Mouse (Mus musculus) erythroblast, embryonic 14.5 days (primary cell): Measurements from ENCODE around the gene S100a13. TPM values are rescaled to one million over a fixed set of nuclear protein-coding genes. Genes with fewer than 3 reads are reported as not detected.

Experiments
- H3K27me3 ChIP-seq: 2 replicates; pipeline ENCODE4 v1.6.1; 2012; ENCODE audit warnings: inconsistent platforms; ENCODE audit not compliant: control insufficient read depth
- H3K36me3 ChIP-seq: 2 replicates; pipeline ENCODE4 v1.6.1; 2012; ENCODE audit warnings: mild to moderate bottlenecking, inconsistent platforms; ENCODE audit not compliant: control insufficient read depth
- H3K4me1 ChIP-seq: 2 replicates; pipeline ENCODE4 v1.6.1; 2012; ENCODE audit warnings: inconsistent platforms; ENCODE audit not compliant: control insufficient read depth
- H3K4me3 ChIP-seq: replicated peaks from 2 replicates; pipeline ENCODE3; 2012; ENCODE audit warnings: moderate library complexity, mild to moderate bottlenecking, inconsistent platforms
- H3K9me3 ChIP-seq: 2 replicates; pipeline ENCODE4 v1.6.1; 2012; ENCODE audit warnings: low read length, inconsistent platforms, mixed read lengths; ENCODE audit not compliant: control insufficient read depth
- GATA1 ChIP-seq: IDR thresholded peaks from 2 replicates; pipeline ENCODE4 v1.6.1; 2012; ENCODE audit warnings: low read length, inconsistent platforms, mixed read lengths
- TAL1 ChIP-seq: IDR thresholded peaks from 3 replicates; pipeline ENCODE4 v1.6.1; 2012; ENCODE audit warnings: low read length, inconsistent platforms, mixed read lengths
- polyA plus RNA-seq: library from polyadenylated mRNA; stranded (reverse); fragments of >175 nt; gene quantifications from 2 replicates; pipeline ENCODE4 v1.2.3, GENCODE M21; 2012

S100a13 gene
- polyA plus RNA-seq, 1 experiment = 0.67 TPM

GRCm38 (mm10) chr3:90515789-90516188, 1.6 kb downstream of the S100a13 start:
- no peak for TF ChIP-seq GATA1
- TF ChIP-seq TAL1 = no peak
- Histone ChIP-seq H3K4me3 (no peak overlapping the region), H3K9me3 (no peaks in the 10 kb centered on the region), H3K4me1 (peaks cover 26% of the 10 kb centered on the region), H3K36me3 (peaks cover 6% of the 10 kb centered on the region), H3K27me3 (peaks cover 12% of the 10 kb centered on the region)

- no peak overlapping the region for H3K4me3 ChIP-seq
- H3K27me3 ChIP-seq = peaks cover 12% of the 10 kb centered on the region
- no peaks in the 10 kb centered on the region for H3K9me3 ChIP-seq
- TF ChIP-seq GATA1 = no peak
- no peak for TF ChIP-seq TAL1
- no peaks in the 10 kb centered on the region for H3K36me3 ChIP-seq
- H3K4me1 ChIP-seq = peaks cover 26% of the 10 kb centered on the region
Measured at GRCm38 (mm10) chr3:90517711-90518110, 3.5 kb downstream of the S100a13 start.

- H3K9me3 ChIP-seq = no peaks in the 10 kb centered on the region
- H3K4me1 ChIP-seq = no peaks in the 10 kb centered on the region; the same call in 1 of the 2 replicates
- no peaks in the 10 kb centered on the region for H3K27me3 ChIP-seq
- H3K36me3 ChIP-seq = no peaks in the 10 kb centered on the region
- no peak overlapping the region for H3K4me3 ChIP-seq
- TF ChIP-seq GATA1 = no peak
- TF ChIP-seq TAL1 = no peak
Measured at GRCm38 (mm10) chr3:90525421-90525820, 11.2 kb downstream of the S100a13 start.

- Histone ChIP-seq H3K4me1 (no peaks in the 10 kb centered on the region; the same call in 1 of the 2 replicates), H3K4me3 (no peak overlapping the region), H3K36me3 (no peaks in the 10 kb centered on the region), H3K9me3 (no peaks in the 10 kb centered on the region), H3K27me3 (no peaks in the 10 kb centered on the region)
- TF ChIP-seq TAL1 (no peak), GATA1 (no peak)
Measured at GRCm38 (mm10) chr3:90526076-90526475, 11.8 kb downstream of the S100a13 start.

- Histone ChIP-seq H3K4me3 (no peak within 1 kb of the TSS), H3K4me1 (no peaks in the 10 kb centered on the region; the same call in 1 of the 2 replicates), H3K9me3 (no peaks in the 10 kb centered on the region), H3K36me3 (no peaks in the 10 kb centered on the region), H3K27me3 (no peaks in the 10 kb centered on the region)
- TF ChIP-seq TAL1 (no peak), GATA1 (no peak)
Measured at GRCm38 (mm10) chr3:90526580-90526979, 12.3 kb downstream of the S100a13 start, which contains the start of gene S100a14. TSS of gene S100a14 (plus strand) at chr3:90526856.

GRCm38 (mm10) chr3:90527291-90527873, 13.1 kb downstream of the S100a13 start:
- no peaks in the 10 kb centered on the region for H3K27me3 ChIP-seq
- no peaks in the 10 kb centered on the region; the same call in 1 of the 2 replicates for H3K4me1 ChIP-seq
- H3K9me3 ChIP-seq = no peaks in the 10 kb centered on the region
- TF ChIP-seq TAL1 (no peak), GATA1 (no peak)
- no peaks in the 10 kb centered on the region for H3K36me3 ChIP-seq
- H3K4me3 ChIP-seq = no peak overlapping the region

GRCm38 (mm10) chr3:90531713-90532112, 17.5 kb downstream of the S100a13 start:
- no peaks in the 10 kb centered on the region for H3K4me1 ChIP-seq
- TF ChIP-seq GATA1 (no peak), TAL1 (no peak)
- H3K27me3 ChIP-seq = no peaks in the 10 kb centered on the region
- no peak overlapping the region for H3K4me3 ChIP-seq
- no peaks in the 10 kb centered on the region for H3K36me3 ChIP-seq
- no peaks in the 10 kb centered on the region for H3K9me3 ChIP-seq

- TF ChIP-seq TAL1 (no peak), GATA1 (no peak)
- H3K4me3 ChIP-seq = no peak overlapping the region
- H3K9me3 ChIP-seq = no peaks in the 10 kb centered on the region
- no peaks in the 10 kb centered on the region for H3K4me1 ChIP-seq
- no peaks in the 10 kb centered on the region for H3K27me3 ChIP-seq
- no peaks in the 10 kb centered on the region for H3K36me3 ChIP-seq
Measured at GRCm38 (mm10) chr3:90535446-90535845, 21.2 kb downstream of the S100a13 start.

GRCm38 (mm10) chr3:90537141-90537904, 23.1 kb downstream of the S100a13 start, which contains the start of gene S100a16:
TSS of gene S100a16 (plus strand) at chr3:90537254.
- H3K27me3 ChIP-seq = no peaks in the 10 kb centered on the region
- no peaks in the 10 kb centered on the region for H3K9me3 ChIP-seq
- peak within 1 kb of the TSS; percentile 32 for H3K4me3 ChIP-seq
- no peaks in the 10 kb centered on the region for H3K36me3 ChIP-seq
- TF ChIP-seq TAL1 (no peak), GATA1 (no peak)
- H3K4me1 ChIP-seq = no peaks in the 10 kb centered on the region
